In the genomic region with DNA sequence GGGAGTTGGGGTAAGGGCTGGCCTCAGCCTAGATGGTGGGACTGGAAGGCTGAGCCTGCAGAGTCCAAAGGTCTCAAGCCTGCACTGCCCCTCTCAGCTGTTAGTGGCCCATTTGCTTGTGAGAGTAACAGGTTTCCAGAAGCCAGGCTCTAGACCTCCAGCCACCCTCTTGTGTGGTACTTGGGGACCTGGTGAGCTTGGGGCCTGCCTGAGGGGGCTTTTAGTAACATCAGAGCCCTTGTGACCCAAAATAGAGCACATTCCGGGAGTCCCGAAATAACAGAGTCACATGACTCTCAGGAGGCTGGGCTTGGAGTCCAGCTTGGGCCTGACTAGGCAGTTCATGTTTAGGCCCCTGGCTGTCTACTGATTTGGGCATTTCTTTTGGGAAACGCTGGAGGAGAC, we compare ENCODE assay signal across 7 mouse cellular contexts. TPM values are rescaled to one million over a fixed set of nuclear protein-coding genes. Genes with fewer than 3 reads are reported as not detected.
A peak's percentile ranks its signal among the peaks of the same experiment; 100 is the strongest.
DNase-seq lines count a peak whose midpoint lies in the region; ATAC-seq and TF ChIP-seq lines count a peak whose summit lies in the region.

No protein-coding gene starts in this region.

- no peak for TF ChIP-seq EP300 in stomach, postnatal 0 days (optimal IDR thresholded peaks at IDR 0.05)

- no peaks in the 10 kb centered on the region for H3K9me3 ChIP-seq in hindbrain, embryonic 11.5 days (ENCODE audit: control insufficient read depth, low read length)
- no peaks in the 10 kb centered on the region for H3K9me3 ChIP-seq in limb, embryonic 14.5 days (ENCODE audit: control insufficient read depth, low read length)
- H3K9me3 ChIP-seq in stomach, postnatal 0 days (ENCODE audit: control insufficient read depth, low read length): no peaks in the 10 kb centered on the region

- 20% methylated on average over 3 of the region's 3 CpGs for WGBS in hindbrain, embryonic 11.5 days
- 17% methylated on average over 3 of the region's 3 CpGs for WGBS in limb, embryonic 14.5 days
- WGBS in stomach, postnatal 0 days: 2% methylated on average over 3 of the region's 3 CpGs

- peak; percentile 76 for DNase-seq in adipocyte (ENCODE audit: low spot score)
- no peak for DNase-seq in hindbrain, embryonic 11.5 days (ENCODE audit: low spot score)
- DNase-seq in limb, embryonic 14.5 days (ENCODE audit: low spot score): no peak
- no peak for DNase-seq in stomach, postnatal 0 days (ENCODE audit: low spot score)
- no peak for DNase-seq in cerebellum, postnatal 25 days
- DNase-seq in urinary bladder, postnatal 14 days (ENCODE audit: low spot score): no peak

- H3K36me3 ChIP-seq in C2C12 (ENCODE audit: control insufficient read depth, insufficient read depth): no peaks in the 10 kb centered on the region
- no peaks in the 10 kb centered on the region for H3K36me3 ChIP-seq in hindbrain, embryonic 11.5 days (ENCODE audit: control insufficient read depth, insufficient read depth, low read length)
- H3K36me3 ChIP-seq in limb, embryonic 14.5 days (ENCODE audit: control insufficient read depth, insufficient read depth, low read length): no peaks in the 10 kb centered on the region
- no peaks in the 10 kb centered on the region for H3K36me3 ChIP-seq in stomach, postnatal 0 days (ENCODE audit: control insufficient read depth, insufficient read depth, low read length)

- H3K4me3 ChIP-seq in C2C12 (ENCODE audit: insufficient read depth, poor library complexity, severe bottlenecking): no peak overlapping the region
- H3K4me3 ChIP-seq in hindbrain, embryonic 11.5 days (ENCODE audit: low read depth, low read length): 0 out of 2 replicates have a peak overlapping the region, but pooled peaks have one; percentile 10
- peak overlapping the region; percentile 90; the same call in 1 of the 2 replicates for H3K4me3 ChIP-seq in limb, embryonic 14.5 days (replicated peaks; ENCODE audit: low read length)
- peak overlapping the region; percentile 89 for H3K4me3 ChIP-seq in stomach, postnatal 0 days (ENCODE audit: low read depth, low read length)

- no peak overlapping the region for H3K27ac ChIP-seq in hindbrain, embryonic 11.5 days (ENCODE audit: low read depth, low read length)
- H3K27ac ChIP-seq in limb, embryonic 14.5 days (replicated peaks; ENCODE audit: low read depth, low read length): peak overlapping the region; percentile 58
- peak overlapping the region; percentile 86 for H3K27ac ChIP-seq in stomach, postnatal 0 days (replicated peaks)

- H3K4me1 ChIP-seq in hindbrain, embryonic 11.5 days (replicated peaks; ENCODE audit: control insufficient read depth, insufficient read depth, low read length): peaks cover 42% of the 10 kb centered on the region
- peaks cover 63% of the 10 kb centered on the region for H3K4me1 ChIP-seq in limb, embryonic 14.5 days (ENCODE audit: control insufficient read depth, insufficient read depth, low read length)
- H3K4me1 ChIP-seq in stomach, postnatal 0 days (replicated peaks; ENCODE audit: control insufficient read depth, insufficient read depth): peaks cover 33% of the 10 kb centered on the region

- H3K9ac ChIP-seq in hindbrain, embryonic 11.5 days (ENCODE audit: low read depth, low read length): peak overlapping the region; percentile 37; the same call in 1 of the 2 replicates
- peak overlapping the region; percentile 96 for H3K9ac ChIP-seq in limb, embryonic 14.5 days (ENCODE audit: low read depth, low read length, severe bottlenecking)
- peak overlapping the region; percentile 95 for H3K9ac ChIP-seq in stomach, postnatal 0 days (ENCODE audit: low read length)

- no peak for TF ChIP-seq CTCF in C2C12 (IDR thresholded peaks at IDR 0.05; ENCODE audit: control insufficient read depth, insufficient read depth, insufficient read length)
- TF ChIP-seq CTCF in stomach, postnatal 0 days (IDR thresholded peaks at IDR 0.05; ENCODE audit: low read depth): no peak

- H3K27me3 ChIP-seq in C2C12 (ENCODE audit: control insufficient read depth, insufficient read depth, insufficient read length): no peaks in the 10 kb centered on the region
- no peaks in the 10 kb centered on the region for H3K27me3 ChIP-seq in hindbrain, embryonic 11.5 days (ENCODE audit: control insufficient read depth, insufficient read depth, low read length)
- no peaks in the 10 kb centered on the region for H3K27me3 ChIP-seq in limb, embryonic 14.5 days (ENCODE audit: control insufficient read depth, insufficient read depth, low read length)
- no peaks in the 10 kb centered on the region for H3K27me3 ChIP-seq in stomach, postnatal 0 days (ENCODE audit: control insufficient read depth, insufficient read depth, low read length)

- TF ChIP-seq POLR2A in limb, embryonic 14.5 days (IDR thresholded peaks at IDR 0.05; ENCODE audit: borderline replicate concordance, extremely low read depth, insufficient read depth, insufficient read length): no peak

- no peak overlapping the region for H3ac ChIP-seq in C2C12 (ENCODE audit: control insufficient read depth, insufficient read length, low read depth)

- peaks cover 2% of the 10 kb centered on the region for H3K79me3 ChIP-seq in C2C12 (ENCODE audit: low read depth)

- no peak for ATAC-seq in hindbrain, embryonic 11.5 days (ENCODE audit: low FRiP score)
- 0 out of 2 replicates have a peak, but pooled peaks have one; percentile 27 for ATAC-seq in limb, embryonic 14.5 days (ENCODE audit: low FRiP score, low read depth)
- ATAC-seq in stomach, postnatal 0 days (ENCODE audit: low FRiP score, low TSS enrichment): no peak

- peak overlapping the region; percentile 84 for H3K4me2 ChIP-seq in hindbrain, embryonic 11.5 days (replicated peaks; ENCODE audit: low read depth, low read length)
- peak overlapping the region; percentile 92 for H3K4me2 ChIP-seq in limb, embryonic 14.5 days (replicated peaks; ENCODE audit: low read depth, low read length, severe bottlenecking)
- H3K4me2 ChIP-seq in stomach, postnatal 0 days (replicated peaks; ENCODE audit: low read depth): peak overlapping the region; percentile 78

- H3K79me2 ChIP-seq in C2C12 (ENCODE audit: control insufficient read depth, insufficient read depth): peaks cover 47% of the 10 kb centered on the region

TF ChIP-seq in C2C12, 6 proteins besides CTCF, POLR2A, EP300 and RAD21:
- no peak for TF ChIP-seq MAX (IDR thresholded peaks at IDR 0.05)
- TF ChIP-seq USF1 (IDR thresholded peaks at IDR 0.05; ENCODE audit: low read depth): peak; percentile 71
- TF ChIP-seq MYOD1 (IDR thresholded peaks at IDR 0.05; ENCODE audit: control insufficient read depth, insufficient read length, low read depth): no peak
- TF ChIP-seq FOSL1 (IDR thresholded peaks at IDR 0.05; ENCODE audit: insufficient read depth, low read length, poor library complexity, severe bottlenecking): no peak
- TF ChIP-seq CEBPB (IDR thresholded peaks at IDR 0.05; ENCODE audit: low read depth): no peak
- TF ChIP-seq MYOG (IDR thresholded peaks at IDR 0.05; ENCODE audit: control insufficient read depth, extremely low read depth, insufficient read length): no peak

RNA-seq across cellular contexts. Expression of gene Rxra, which starts 3.4 kb away (rescaled TPM):
- polyA plus RNA-seq in C2C12 (2012; fragmentation: generic; extraction: Trizol): 14.1 TPM
- polyA plus RNA-seq in hindbrain, embryonic 11.5 days (2014; fragmentation: Nextera tagmentation; extraction: Ambion mirVana): 6.5 and 7.6 TPM in 2 replicates
- 56.8 and 80.3 TPM in 2 replicates for polyA plus RNA-seq in limb, embryonic 14.5 days (2012; rRNA removed)
- 13.8 and 17.0 TPM in 2 replicates for polyA plus RNA-seq in limb, embryonic 14.5 days (2014; fragmentation: Nextera tagmentation; extraction: Ambion mirVana)
- polyA plus RNA-seq in stomach, postnatal 0 days (2015; fragmentation: Nextera tagmentation; extraction: Ambion mirVana): 8.7 and 10.5 TPM in 2 replicates

Comparison
In these comparisons a context has a peak if more than half of its experiments do, and no peak if none do; other contexts are left out.
1. H3K9ac ChIP-seq: peak in every context shown above with its lines; median percentile 96 in limb, embryonic 14.5 days; 95 in stomach, postnatal 0 days; 37 in hindbrain, embryonic 11.5 days.